Mouse (Mus musculus): ENCODE measurements at regions not wholly inside any gene's neighbourhood (a gene's known extent, or its start where the extent isn't known, plus 50 kb on each side); places are given as distances from the start of the nearest gene placed in this dataset.

DNA sequence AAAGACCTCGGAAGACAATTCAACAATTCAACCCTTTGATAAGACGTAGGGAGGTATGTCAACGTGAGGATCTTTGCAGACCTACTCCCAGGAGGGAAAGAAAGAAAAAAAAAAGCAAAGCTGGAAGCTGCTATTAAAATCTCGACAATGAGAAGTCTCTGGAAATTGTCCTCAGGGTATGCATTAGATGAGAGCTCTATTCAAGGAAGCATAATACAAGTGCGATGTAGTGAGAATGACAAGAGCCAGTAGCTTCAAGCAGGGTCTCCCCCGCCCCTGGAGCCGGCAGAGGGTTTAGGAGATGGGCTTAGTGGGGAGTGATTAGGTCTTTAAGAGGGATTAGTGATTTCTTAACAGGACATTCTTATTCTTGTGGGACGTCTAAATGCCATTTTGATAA, 60.9 kb downstream of the Barx1 start:
- no peak for TF ChIP-seq CTCF (conservative IDR thresholded peaks at IDR 0.05; ENCODE audit: low read length)
- no peak for TF ChIP-seq POU5F1 (IDR thresholded peaks at IDR 0.05; ENCODE audit: borderline replicate concordance, low read length)
